Mouse (Mus musculus): Measurements from ENCODE around the gene Urb1. TPM values are rescaled to one million over a fixed set of nuclear protein-coding genes. Genes with fewer than 3 reads are reported as not detected.

Urb1 gene
- total RNA-seq, 2 experiments from 2014 or later: 13.3 to 14.5 TPM

Other genes with a start within 250 kb of the Urb1 start
- gene Mis18a, start 83.0 kb downstream of the Urb1 start, total RNA-seq (2021): 10 to 100 TPM in 1 of 2 experiments, 1 to 10 TPM in 1; 9.5 to 11.6 TPM
- 10 to 100 TPM; 24.0 to 25.1 TPM for gene Mrap, start 72.2 kb downstream of the Urb1 start, total RNA-seq (2021)
- 1 to 10 TPM; 1.5 to 2.4 TPM for gene Eva1c, start 16.3 kb upstream of the Urb1 start, total RNA-seq (2021)
- 10 to 100 TPM; 26.2 to 32.8 TPM for gene Cfap298, start 124.7 kb upstream of the Urb1 start, total RNA-seq (2021)
- gene Synj1, start 200.9 kb upstream of the Urb1 start, total RNA-seq (2021): 10 to 100 TPM; 29.2 to 32.6 TPM
- 10 to 100 TPM; 31.9 to 36.7 TPM for gene Paxbp1, start 234.1 kb upstream of the Urb1 start, total RNA-seq (2021)